Mouse (Mus musculus): Measurements from ENCODE around the gene H2al2c. TPM values are rescaled to one million over a fixed set of nuclear protein-coding genes. Genes with fewer than 3 reads are reported as not detected.

H2al2c gene
- not detected in 2 replicates for polyA plus RNA-seq (2012; rRNA removed)

DNA sequence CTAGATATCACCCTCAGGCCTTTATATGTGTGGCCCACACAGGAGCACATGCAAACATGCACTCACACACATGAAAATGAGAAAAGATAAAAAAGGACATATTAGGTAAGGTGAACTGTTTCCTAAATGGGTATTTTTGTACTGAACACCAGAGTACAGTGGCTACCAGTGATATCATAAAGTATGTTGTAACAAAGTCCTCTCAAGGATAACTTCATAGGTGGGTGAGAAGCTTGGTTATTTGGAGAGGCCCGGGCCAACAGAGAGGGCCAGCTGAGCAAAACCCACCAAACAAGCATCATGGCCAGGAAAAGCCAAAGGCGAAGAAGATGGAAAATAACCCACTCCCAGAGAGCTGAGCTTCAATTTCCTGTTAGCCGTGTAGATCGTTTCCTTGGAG lies at the start of gene H2al2c:
Gene H2al2c, plus strand, starts transcription at position 301 of the 400 bp plus-strand sequence.

Other genes with a start within 250 kb of the H2al2c start
- not detected in 2 replicates for gene Sry, start 64.6 kb downstream of the H2al2c start, polyA plus RNA-seq (2012; rRNA removed)
- gene H2al2b, start 121.6 kb downstream of the H2al2c start, polyA plus RNA-seq (2012; rRNA removed): not detected in 2 replicates
- not detected in 2 replicates for gene Gm4064, start 197.1 kb downstream of the H2al2c start, polyA plus RNA-seq (2012; rRNA removed)
- not detected in 2 replicates for gene Rbmy, start 231.6 kb downstream of the H2al2c start, polyA plus RNA-seq (2012; rRNA removed)
- not detected in 2 replicates for gene Gm10256, start 231.6 kb downstream of the H2al2c start, polyA plus RNA-seq (2012; rRNA removed)

Data from liver, embryonic 14 days (tissue).